Mouse (Mus musculus) MEL (cell line): ENCODE results near the gene Ifna15.

Experiments
- CTCF ChIP-seq, 3 experiments: IDR thresholded peaks in 2 of 3; conservative IDR thresholded peaks in 1 of 3; 2 replicates each; pipeline ENCODE4 v1.5.1; 2011 to 2012; ENCODE audit warnings: low read length in 3 of 3, low read depth in 2 of 3, mild to moderate bottlenecking in 2 of 3, improper control_type of control experiment in 1 of 3, inconsistent platforms in 1 of 3, mixed read lengths in 1 of 3, moderate library complexity in 1 of 3; ENCODE audit not compliant: control insufficient read depth in 1 of 3, insufficient read depth in 1 of 3, poor library complexity in 1 of 3, severe bottlenecking in 1 of 3
- GABPA ChIP-seq: IDR thresholded peaks from 2 replicates; pipeline ENCODE4 v1.6.1; 2012; ENCODE audit warnings: low read depth, mild to moderate bottlenecking, inconsistent platforms, low read length, improper control_type of control experiment, moderate library complexity
- HCFC1 ChIP-seq: IDR thresholded peaks from 2 replicates; pipeline ENCODE4 v1.6.1; 2012; ENCODE audit warnings: low read depth, mild to moderate bottlenecking, inconsistent platforms, low read length, improper control_type of control experiment, moderate library complexity
- MYC ChIP-seq: IDR thresholded peaks from 2 replicates; pipeline ENCODE4 v1.6.1; 2011; ENCODE audit warnings: low read depth, mild to moderate bottlenecking, low read length, improper control_type of control experiment, moderate library complexity
- POLR2A ChIP-seq, 2 experiments: IDR thresholded peaks; 2 replicates each; pipeline ENCODE4 v1.6.1; 2011 to 2012; ENCODE audit warnings: low read length in 2 of 2, mild to moderate bottlenecking in 2 of 2, control low read depth in 1 of 2, improper control_type of control experiment in 1 of 2, low read depth in 1 of 2, moderate library complexity in 1 of 2; ENCODE audit not compliant: control insufficient read depth in 1 of 2, insufficient read depth in 1 of 2, poor library complexity in 1 of 2
- TCF12 ChIP-seq: IDR thresholded peaks from 2 replicates; pipeline ENCODE4 v1.6.1; 2014; ENCODE audit warnings: low read depth, mild to moderate bottlenecking, inconsistent platforms, low read length, improper control_type of control experiment, moderate library complexity
- ZNF384 ChIP-seq: IDR thresholded peaks from 2 replicates; pipeline ENCODE4 v1.6.1; 2012; ENCODE audit warnings: low read depth, mild to moderate bottlenecking, inconsistent platforms, low read length, improper control_type of control experiment

DNA sequence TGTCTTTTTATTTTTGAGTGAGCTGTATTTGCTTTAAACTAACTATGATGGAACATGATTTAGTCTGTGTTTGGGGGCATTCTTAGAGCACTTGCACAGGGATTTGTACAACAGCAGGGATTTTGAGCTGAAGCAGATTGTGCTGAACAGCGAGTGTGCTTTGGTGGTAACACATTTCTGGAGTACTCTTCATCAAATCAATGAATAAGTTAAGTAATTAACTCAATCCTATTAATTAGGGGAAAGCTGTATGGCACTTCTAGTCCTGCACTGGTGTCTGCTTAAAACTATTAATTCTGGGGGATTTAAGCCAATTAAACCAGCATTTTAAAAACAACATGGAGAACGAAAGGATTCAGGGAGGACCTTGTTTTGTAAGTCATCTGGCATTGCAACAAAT, 40.1 kb downstream of the Ifna15 start:
- TF ChIP-seq CTCF (IDR thresholded peaks at IDR 0.05 in 2 of 3, conservative IDR thresholded peaks at IDR 0.05 in 1 of 3; ENCODE audit: control insufficient read depth in 1 of 3, insufficient read depth in 1 of 3, low read depth in 2 of 3, low read length in 3 of 3, poor library complexity in 1 of 3, severe bottlenecking in 1 of 3), result no peak
- TF ChIP-seq TCF12, result no peak
- TF ChIP-seq POLR2A (IDR thresholded peaks at IDR 0.05; ENCODE audit: control insufficient read depth in 1 of 2, insufficient read depth in 1 of 2, low read depth in 1 of 2, low read length in 2 of 2, poor library complexity in 1 of 2), result no peak
- no peak for TF ChIP-seq MYC
- no peak for TF ChIP-seq GABPA
- no peak for TF ChIP-seq ZNF384
- no peak for TF ChIP-seq HCFC1
